Mouse (Mus musculus): ENCODE data around the gene Clec4f. TPM values are rescaled to one million over a fixed set of nuclear protein-coding genes. Genes with fewer than 3 reads are reported as not detected.

Gene Clec4f
- not detected in 2 replicates for total RNA-seq (2014; fragmentation: Nextera tagmentation)
- total RNA-seq (2017) = not detected in 2 replicates

DNA sequence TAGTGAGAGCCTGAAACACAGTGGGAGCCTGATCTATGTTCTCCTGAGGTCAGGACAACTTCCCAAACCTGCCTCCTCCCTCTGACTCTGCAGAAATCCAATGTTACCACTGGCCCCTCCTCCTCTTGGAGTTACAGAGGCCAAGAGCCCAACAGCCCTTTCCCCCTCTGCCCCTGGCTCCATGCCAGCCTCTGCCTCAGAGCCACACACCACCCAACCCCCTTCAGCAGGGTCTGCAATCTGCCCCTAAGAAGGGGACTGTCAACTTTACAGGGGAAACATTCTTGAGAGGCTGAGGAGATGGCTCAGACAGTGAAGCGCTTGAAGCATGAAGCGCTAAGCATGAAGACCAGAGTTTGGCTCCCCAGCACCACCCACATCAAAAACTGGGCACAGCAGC, at the start of gene Clec4f:
Clec4f (minus strand) TSS at position 101 of the 400 bp plus-strand sequence.
- ATAC-seq (replicated peaks; ENCODE audit: poor library complexity, severe bottlenecking) = no peak

DNA sequence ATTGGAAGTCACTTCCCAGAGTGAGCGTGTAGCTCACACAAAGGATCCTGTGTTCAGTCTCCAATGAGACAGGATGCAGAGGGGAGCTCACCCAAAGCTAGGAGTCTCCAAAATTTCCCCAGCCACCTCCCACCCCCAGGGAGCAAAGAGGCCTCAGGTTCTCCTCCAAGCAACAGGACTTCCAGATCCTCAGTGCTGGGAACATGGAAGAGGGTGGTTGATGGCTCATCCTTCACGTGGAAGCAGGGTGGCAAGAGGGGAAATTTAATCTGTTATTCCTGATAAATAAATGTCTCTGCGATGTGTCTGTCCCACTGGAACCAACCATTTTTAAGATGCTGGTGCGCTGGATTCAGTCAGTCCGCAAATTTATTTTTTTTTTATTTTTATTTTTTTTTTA, 48.7 kb upstream of the Clec4f start:
- no peak for ATAC-seq (replicated peaks; ENCODE audit: poor library complexity, severe bottlenecking)

DNA sequence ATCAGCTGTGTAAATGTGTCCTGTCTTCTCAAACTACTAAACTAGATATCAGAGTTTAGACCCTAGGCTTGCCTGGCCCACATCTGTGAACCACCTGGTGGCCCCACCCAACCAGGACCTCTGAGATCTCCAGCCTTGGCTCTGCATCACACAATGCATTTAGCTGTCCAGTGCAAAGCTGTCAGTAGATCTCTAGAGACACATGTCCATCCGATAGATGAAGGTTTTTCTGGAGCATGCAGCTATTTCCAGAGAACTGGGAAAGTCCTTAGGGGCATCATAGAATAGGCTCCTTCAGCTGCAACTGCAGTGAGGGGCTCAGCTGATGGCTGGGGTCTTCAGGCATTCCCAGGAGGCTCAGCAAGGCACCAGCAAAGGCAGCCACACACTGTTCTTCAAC, 48.3 kb upstream of the Clec4f start:
- no peak for ATAC-seq (replicated peaks; ENCODE audit: poor library complexity, severe bottlenecking)

DNA sequence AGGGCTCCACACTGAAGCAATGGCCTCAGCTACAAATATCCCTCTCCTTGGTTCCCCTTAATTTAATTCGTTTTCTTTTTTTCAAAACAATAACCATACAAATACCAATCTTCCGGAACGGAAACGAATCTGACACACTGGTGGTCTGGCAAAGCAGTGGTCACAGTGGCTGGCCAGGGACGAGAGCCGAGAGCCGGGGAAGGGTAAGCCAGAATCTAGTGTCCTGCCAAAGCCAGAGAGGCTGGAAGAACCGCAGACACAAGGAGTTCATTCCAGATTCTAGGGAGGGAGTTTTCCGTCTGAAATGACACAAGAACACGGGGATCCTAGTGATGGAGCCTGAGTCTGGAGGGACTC, 47.7 kb upstream of the Clec4f start:
- no peak for ATAC-seq (replicated peaks; ENCODE audit: poor library complexity, severe bottlenecking)

DNA sequence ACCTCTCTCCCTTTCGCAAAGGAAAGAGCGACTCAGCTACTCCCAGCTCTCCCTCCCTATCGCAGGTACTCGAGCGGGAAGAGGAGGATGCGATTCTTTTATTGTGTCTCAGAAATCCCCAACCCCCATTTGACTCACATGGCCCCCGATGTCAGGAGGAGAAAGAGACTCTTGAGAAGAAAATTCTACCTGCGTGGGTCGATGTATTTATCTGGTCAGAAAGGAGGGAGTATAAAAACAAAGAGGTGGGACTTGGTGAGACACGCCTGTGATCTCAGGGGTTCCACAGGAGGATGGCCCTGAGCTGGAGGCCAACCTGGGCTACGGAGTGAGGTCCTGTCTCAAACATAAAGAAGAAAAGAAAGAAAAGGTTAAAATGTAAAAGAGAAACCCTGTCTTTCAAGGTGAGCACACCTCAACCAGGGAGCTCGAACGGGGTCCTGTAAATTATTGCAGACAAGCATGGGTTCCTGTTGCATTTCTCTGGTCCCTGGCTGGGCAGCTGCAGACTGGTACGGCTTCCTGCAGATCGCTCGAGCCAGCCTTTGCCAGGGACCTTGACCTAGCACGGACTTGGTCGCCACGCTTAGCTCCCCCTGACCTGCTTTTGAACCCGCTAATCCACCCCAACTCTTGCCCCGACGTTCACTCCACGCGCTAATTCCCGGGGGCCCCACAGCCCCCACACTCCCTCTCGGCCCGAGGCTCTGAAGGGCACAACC, 47.2 kb upstream of the Clec4f start:
- ATAC-seq (replicated peaks; ENCODE audit: poor library complexity, severe bottlenecking) = no peak

DNA sequence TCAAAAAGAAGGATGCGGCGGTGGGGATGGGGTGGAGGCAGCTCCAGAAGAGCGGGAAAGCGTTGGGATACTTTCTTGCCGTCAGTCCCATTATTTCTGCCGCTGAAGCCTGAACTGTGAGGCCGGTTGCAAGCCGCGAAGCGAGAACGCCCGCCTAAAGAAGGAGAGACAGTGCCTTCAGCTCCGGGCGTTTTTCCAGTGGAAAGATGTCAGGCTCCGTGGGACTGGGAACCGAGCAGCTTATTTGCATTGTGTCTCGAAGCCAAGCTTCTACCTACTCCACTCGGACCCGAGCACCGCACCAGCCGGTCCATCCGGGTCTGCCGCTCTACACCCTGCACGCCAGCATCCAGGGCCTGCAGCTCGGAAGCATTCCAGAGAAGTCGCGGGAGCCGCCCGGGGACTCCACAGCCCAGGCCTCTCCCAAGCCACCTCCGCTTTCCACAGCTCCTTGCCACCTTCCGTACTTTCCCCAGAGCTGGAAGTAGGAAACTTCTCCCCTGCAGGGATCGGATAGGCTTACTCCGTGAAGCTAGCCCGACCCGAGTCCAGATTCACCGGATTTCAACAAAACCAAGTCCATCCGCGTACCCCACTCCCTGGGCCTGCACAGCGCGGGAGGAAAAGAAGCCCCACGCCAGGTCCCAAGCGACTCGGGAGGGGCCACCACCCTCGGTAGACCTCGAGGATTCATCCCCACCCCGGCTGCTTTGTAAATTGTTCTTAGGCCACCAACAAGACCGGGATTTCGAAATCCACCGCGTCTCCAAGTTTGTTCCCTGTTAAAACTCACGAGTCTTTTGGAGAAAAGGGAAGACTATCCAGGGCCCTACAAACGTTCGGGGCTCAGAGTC, 46.4 kb upstream of the Clec4f start:
- 0 out of 2 replicates have a peak, but pooled peaks have one; percentile 20 for ATAC-seq (replicated peaks; ENCODE audit: poor library complexity, severe bottlenecking)

DNA sequence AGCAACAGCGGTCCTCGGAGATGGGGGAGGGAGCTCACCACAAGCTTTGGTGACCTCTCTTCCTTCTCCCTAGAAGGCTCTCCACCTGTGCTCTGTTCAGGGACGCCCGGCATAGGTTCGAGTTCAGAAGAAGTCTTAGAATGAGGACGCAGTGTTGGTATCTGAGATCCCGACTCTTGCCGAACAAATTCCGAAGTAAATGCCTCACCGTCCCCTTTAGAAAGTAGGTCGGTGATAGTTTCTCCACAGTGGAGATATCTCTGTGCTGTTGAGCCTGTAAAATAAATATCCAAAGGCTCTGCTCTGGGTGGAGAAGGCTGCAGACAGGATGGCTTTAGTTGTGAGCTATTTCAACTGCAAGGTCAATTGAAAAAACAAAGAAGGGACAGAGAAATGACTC, 45.0 kb upstream of the Clec4f start:
- no peak for ATAC-seq (replicated peaks; ENCODE audit: poor library complexity, severe bottlenecking)

DNA sequence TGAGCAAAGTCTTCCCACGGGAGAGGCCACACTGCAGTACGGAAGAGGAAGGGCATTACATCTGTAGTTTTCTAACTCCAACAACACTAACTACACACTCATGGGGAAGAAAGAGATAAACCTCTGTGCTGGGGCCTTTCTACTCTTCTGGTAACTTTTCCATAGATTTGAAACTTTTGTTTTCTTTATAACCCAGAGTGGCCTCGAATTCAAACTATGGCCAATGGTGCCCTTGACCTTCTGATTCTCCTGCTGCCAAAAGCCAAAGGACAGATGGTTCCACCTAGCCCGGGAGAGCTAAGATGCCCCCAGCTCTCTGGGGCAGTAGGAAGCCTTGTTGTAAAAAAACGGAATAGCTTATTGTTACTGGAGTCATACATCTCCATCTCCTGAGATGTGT, 44.0 kb upstream of the Clec4f start:
- no peak for ATAC-seq (replicated peaks; ENCODE audit: poor library complexity, severe bottlenecking)

DNA sequence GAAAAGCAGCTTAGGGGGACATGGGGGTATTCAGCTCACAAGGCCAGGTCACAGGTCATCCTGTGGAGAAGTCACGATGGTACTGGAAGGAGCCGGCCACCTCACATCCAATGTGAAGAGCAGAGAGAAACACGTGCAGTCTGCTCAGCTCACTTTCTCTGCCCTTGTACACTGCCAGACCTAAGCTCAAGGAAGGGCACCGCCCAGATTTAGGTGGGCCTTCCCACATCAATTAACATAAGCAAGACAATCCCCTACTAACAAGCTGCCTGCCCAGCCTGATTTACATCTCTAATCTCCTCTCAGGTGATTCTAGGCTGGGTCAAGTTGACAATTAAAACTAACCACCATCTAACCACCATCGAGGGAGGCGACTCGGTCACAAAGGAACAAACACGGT, 41.9 kb upstream of the Clec4f start:
- no peak for ATAC-seq (replicated peaks; ENCODE audit: poor library complexity, severe bottlenecking)

DNA sequence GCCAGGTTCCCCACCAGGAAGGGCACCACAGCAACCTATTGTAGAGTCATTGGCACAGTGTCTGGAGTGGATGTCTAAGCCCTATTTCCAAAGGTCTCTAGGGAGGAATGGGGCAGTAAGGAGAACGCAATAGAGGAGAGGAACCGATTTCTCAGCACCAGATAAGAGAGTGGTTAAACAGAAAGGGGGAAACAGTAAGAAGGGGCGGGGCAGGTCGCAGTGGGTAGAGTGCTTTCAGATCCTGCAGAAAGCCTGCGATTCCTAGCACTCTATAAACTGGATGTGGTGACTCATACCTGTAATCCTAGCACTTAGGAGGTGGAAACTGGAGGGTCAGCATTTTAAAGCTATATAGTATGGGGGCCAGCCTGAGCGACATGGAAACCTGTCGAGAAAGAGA, 40.7 kb upstream of the Clec4f start:
- ATAC-seq (replicated peaks; ENCODE audit: poor library complexity, severe bottlenecking) = peak; percentile 68

DNA sequence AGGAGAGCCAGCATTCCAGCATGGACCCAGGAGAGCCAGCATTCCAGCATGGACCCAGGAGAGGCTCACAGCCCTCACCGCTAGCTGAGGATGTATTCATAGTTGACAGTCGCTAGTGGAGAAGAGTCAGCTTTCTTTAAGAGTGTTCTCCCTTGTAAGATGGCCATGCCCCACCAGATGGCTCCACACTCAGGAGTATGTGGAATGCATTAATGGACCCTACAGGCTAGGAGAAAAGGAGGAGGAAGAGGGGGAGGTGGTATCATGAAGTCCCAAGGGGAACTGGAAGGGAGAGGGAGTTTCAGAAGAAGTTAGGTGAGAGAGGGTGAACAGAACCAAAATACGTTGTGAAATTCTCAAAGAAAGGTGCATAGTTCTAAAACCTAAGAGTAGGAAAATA, 39.7 kb upstream of the Clec4f start:
- ATAC-seq (replicated peaks; ENCODE audit: poor library complexity, severe bottlenecking) = no peak

DNA sequence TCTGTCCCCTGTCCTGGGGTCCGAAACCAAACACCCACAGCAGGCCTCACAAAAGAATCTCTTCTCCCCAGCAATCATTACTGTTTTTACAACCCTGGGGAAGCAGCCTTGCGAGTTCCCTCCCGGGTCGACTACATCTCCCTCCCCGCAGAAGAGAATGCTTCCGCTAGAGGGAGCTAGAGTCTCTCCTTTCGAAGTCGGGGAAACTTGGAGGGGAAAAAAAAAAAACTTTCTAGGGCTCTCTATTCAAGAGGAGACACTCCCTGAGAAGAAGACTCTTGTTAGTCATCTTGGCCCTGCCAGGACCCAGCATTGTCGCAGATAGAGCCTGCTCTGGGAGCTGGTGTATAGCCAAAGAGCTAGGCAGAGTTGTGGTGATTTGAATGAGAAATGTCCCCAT, 37.8 kb upstream of the Clec4f start:
- peak; percentile 32; the same call in 1 of the 2 replicates for ATAC-seq (replicated peaks; ENCODE audit: poor library complexity, severe bottlenecking)

DNA sequence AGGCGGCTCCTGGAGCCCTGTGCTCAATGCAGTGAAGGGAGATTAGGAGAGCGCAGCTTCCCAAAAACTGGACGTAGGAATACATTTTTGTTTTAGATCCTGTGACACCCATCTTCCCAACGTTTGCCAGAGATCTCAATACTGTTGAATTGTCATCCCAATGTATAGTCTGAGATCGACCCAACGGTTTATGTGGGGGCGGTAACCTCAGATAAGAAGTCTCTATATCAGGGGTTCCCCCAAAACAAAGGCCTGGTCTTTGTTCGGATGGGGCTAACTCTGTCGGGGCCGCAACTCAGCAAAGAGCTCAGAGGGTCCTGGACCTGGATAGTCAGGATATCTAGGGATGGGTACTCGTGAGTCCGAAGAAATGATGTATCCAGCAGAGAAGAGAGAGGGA, 37.0 kb upstream of the Clec4f start:
- no peak for ATAC-seq (replicated peaks; ENCODE audit: poor library complexity, severe bottlenecking)

DNA sequence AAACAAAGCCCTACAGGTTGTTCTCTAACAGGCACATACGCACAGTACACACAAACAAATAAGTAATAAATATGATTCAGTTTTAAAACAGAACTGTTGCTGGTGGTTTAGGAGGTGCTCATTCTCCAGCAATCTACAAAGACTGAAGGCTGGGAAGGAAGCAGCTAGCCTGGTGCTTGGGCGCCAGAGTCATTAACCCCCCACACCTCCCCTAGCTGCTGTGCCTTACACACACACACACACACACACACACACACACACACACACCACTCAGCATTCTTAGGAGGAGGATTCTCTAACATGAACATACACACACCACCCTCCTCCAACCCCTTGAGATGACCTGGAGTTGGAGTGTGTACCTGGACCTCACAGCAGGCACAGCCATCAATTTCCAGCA, 34.9 kb upstream of the Clec4f start:
- ATAC-seq (replicated peaks; ENCODE audit: poor library complexity, severe bottlenecking) = no peak

DNA sequence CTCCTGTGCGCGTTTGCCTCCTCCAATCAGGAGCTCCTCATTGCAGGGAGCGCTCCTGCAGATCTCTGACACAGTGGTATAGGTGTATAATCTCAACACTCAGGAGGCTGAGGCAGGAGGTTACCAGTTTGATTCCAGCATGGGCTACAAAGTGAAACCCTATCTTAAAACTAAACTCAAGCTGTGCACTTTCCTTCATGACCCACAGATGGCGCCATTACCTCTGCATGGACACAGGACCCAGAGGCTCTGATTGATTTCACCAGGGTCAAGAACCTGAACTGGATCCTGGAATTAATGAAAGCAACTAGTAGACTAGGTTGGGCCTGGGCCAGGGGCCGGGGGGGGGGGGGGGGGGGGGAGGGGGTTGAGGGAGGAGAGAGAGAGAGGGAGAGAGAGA, 34.3 kb upstream of the Clec4f start:
- ATAC-seq (replicated peaks; ENCODE audit: poor library complexity, severe bottlenecking) = peak; percentile 65

DNA sequence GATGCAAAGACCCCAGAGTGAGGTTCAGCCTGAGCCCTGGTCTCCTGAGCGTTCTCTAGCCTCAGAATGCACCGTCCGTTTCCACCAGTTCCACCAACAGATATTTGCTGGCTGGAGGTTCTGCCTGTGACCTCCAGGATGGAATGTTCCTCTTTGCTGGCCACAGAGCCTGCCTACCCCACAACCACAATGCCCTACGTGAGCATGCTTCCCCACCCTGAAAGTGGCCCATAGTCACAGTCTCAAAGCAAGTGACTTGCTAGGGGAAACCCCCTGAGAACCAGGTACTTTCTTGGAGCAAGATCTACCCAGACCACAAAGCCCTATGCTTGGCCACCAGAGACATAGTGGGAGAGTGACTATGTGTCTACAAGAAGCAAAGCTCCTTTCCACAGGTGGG, 33.4 kb upstream of the Clec4f start:
- ATAC-seq (replicated peaks; ENCODE audit: poor library complexity, severe bottlenecking) = peak; percentile 74

DNA sequence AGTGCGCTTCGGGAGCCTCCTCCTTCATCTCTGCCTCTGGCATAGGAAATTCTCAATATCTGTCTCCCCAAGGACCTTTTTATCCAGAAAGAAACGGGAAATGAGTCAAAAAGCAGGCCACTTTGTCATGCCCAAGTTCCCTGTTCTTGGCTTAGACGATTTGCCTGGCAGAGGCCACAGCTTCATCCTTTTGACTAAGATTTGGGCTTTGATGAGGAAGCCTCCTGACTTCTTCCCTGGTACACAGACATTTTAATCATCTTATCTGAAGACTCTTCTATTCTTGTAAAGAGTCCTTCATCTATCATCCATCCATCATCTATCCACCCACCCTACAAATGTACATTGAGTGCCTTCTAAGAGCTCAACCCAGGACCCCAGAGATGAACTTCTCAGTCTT, 21.8 kb upstream of the Clec4f start, which contains the start of gene Cd207:
Cd207 (minus strand) TSS at position 101 of the 400 bp plus-strand sequence.
- ATAC-seq (replicated peaks; ENCODE audit: poor library complexity, severe bottlenecking) = no peak

DNA sequence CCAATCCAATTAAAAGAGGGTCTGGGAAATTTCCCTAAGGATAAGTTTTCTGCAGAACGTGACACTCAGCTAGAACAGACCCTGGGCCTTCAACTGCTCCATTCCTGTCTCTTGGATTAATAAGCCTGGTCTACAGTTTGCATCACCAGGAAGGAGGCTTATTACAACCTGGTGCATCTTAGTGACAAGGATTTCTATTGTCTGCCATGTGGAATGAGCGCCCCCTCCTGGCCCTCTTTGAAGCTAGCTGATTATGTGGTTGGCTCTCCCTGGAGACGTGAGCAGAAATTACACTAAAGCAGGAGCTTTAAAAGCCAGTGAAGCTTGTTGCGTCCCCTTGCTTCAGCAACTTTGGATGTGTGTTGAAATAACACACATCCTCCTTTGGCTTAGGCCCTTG, 17.4 kb upstream of the Clec4f start:
- ATAC-seq (replicated peaks; ENCODE audit: poor library complexity, severe bottlenecking) = peak; percentile 83

DNA sequence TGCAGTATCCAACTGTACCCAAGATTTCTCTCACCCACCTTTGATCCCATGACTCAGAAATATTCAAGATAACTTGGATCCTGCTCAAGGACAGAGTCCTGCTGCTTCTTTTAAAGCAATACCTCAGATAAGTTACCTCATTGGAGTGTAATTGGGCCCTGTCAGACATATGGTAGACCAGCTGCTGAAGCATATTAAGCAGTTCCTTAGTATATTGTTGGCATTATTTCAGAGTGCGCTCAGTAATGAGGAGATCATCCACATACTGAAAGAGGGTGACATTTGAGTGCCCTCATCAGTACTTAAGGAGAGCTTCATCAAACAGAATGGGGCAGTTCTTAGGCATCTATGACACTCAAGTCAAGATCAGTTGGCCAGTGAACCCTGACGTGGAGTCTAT, 9.0 kb upstream of the Clec4f start:
- ATAC-seq (replicated peaks; ENCODE audit: poor library complexity, severe bottlenecking) = no peak

DNA sequence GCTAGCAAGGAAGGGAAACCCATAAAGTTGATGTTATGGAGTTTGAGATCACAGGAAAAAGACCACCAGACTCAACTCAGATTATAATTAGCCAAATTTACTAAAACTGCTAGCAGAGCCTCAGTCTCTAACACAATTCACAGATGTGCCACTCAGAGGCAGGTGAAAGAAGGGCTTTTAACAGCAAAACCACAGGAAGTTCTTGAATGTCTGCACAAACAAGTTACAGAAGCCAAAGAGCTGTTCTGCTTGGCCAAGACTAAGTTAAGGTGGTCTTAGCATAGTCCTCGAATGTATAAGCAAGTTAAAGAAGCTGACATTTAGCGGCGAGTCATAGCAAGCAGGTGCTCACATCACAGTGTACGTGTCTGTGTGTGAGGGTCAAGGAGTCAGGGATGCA, 4.8 kb upstream of the Clec4f start:
- no peak for ATAC-seq (replicated peaks; ENCODE audit: poor library complexity, severe bottlenecking)

DNA sequence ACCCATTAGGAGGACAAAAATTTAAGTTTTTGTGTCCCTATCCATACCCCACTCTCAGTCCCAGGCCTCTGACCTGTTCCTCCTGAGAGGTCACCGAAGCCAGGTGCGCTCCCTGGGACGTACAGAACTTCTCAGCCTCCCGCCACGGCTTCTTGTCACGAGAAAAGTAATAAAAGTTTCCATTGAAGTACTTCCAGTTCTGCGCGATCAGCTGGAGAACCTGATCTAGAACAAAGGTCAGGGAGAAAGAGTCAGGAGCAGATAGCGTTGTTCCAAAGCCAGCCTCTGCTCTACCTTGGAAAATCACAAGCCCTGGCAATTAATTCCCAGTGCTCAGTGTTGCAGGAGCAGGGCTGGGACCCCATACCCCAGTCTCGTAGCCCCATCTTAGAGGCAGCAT, 9.3 kb downstream of the Clec4f start:
- ATAC-seq (replicated peaks; ENCODE audit: poor library complexity, severe bottlenecking) = no peak

DNA sequence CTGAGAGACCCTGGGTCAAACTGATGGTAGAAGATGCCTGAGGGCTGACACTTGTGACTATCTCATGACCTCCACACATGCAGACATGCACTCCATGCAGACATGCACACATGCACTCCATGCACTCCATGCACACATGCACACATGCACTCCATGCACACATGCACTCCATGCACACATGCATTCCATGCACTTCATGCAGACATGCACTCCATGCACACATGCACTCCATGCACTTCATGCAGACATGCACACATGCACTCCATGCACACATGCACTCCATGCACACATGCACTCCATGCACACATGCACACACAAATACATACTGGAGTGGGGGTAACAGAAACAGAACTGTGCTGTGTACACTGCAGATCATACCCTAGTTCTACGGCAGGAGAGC, 20.7 kb downstream of the Clec4f start:
- no peak for ATAC-seq (replicated peaks; ENCODE audit: poor library complexity, severe bottlenecking)

All from granulocyte monocyte progenitor cell, adult 5-6 weeks (primary cell).